Mouse (Mus musculus) CH12.LX (cell line): ENCODE data around the gene Ulk4. TPM values are rescaled to one million over a fixed set of nuclear protein-coding genes. Genes with fewer than 3 reads are reported as not detected.

Source experiments
- DNase-seq: peaks from one replicate; pipeline ENCODE4 v3.0.0-alpha.2; 2013; ENCODE audit errors: extremely low read depth
- H3K27ac ChIP-seq: 2 replicates; pipeline ENCODE4 v1.5.1; 2012; ENCODE audit warnings: low read depth, mild to moderate bottlenecking, control low read depth, moderate library complexity; ENCODE audit not compliant: insufficient read depth
- H3K27me3 ChIP-seq: replicated peaks from 2 replicates; pipeline ENCODE3; 2012; ENCODE audit warnings: inconsistent platforms
- H3K36me3 ChIP-seq, 2 experiments: replicated peaks in 1 of 2; 2 replicates each; pipeline versions ENCODE3 to v1.6.1; 2012; ENCODE audit warnings: inconsistent platforms in 1 of 2, low read length in 1 of 2, mild to moderate bottlenecking in 1 of 2, mixed read lengths in 1 of 2, moderate library complexity in 1 of 2; ENCODE audit not compliant: control insufficient read depth in 1 of 2, insufficient read depth in 1 of 2
- H3K4me1 ChIP-seq, 2 experiments: 2 replicates each; pipeline ENCODE4 v1.6.1; 2012; ENCODE audit warnings: inconsistent platforms in 1 of 2, moderate library complexity in 1 of 2; ENCODE audit not compliant: insufficient read depth in 2 of 2, control insufficient read depth in 1 of 2
- H3K4me2 ChIP-seq: 2 replicates; pipeline ENCODE4 v1.6.1; 2012; ENCODE audit warnings: low read depth, mild to moderate bottlenecking, control low read depth; ENCODE audit not compliant: poor library complexity, insufficient read depth, severe bottlenecking
- H3K4me3 ChIP-seq, 3 experiments: fragments of 150-350 bp in 1 of 3; sonication (generic) in 1 of 3; replicated peaks in 1 of 3; 2 replicates each; pipeline versions ENCODE3 to v1.5.1; 2011 to 2012; ENCODE audit warnings: low read depth in 2 of 3, low read length in 2 of 3, mild to moderate bottlenecking in 2 of 3, moderate library complexity in 2 of 3, control low read depth in 1 of 3, improper control_type of control experiment in 1 of 3, inconsistent platforms in 1 of 3, mixed read lengths in 1 of 3; ENCODE audit not compliant: poor library complexity in 1 of 3
- H3K79me2 ChIP-seq: replicated peaks from 2 replicates; pipeline ENCODE4 v1.6.1; 2012; ENCODE audit warnings: mild to moderate bottlenecking, moderate library complexity; ENCODE audit not compliant: control insufficient read depth, poor library complexity, insufficient read depth, severe bottlenecking; ENCODE audit errors: extremely low read depth
- H3K9ac ChIP-seq: 2 replicates; pipeline ENCODE4 v1.6.1; 2012; ENCODE audit warnings: low read depth, mild to moderate bottlenecking, control low read depth, moderate library complexity; ENCODE audit not compliant: insufficient read depth
- H3K9me3 ChIP-seq: replicated peaks from 2 replicates; pipeline ENCODE3; 2012; ENCODE audit warnings: low read length, inconsistent platforms, mixed read lengths
- BHLHE40 ChIP-seq: IDR thresholded peaks from 2 replicates; pipeline ENCODE4 v1.6.1; 2011; ENCODE audit warnings: mild to moderate bottlenecking, low read depth, low read length, improper control_type of control experiment
- CHD1 ChIP-seq: IDR thresholded peaks from 2 replicates; pipeline ENCODE4 v1.6.1; 2012; ENCODE audit warnings: low read depth, low read length, improper control_type of control experiment, inconsistent platforms
- CTCF ChIP-seq, 2 experiments: IDR thresholded peaks in 1 of 2; conservative IDR thresholded peaks in 1 of 2; 2 replicates each; pipeline ENCODE4 v1.5.1; 2011 to 2012; ENCODE audit warnings: low read depth in 2 of 2, low read length in 2 of 2, improper control_type of control experiment in 1 of 2, inconsistent platforms in 1 of 2, mild to moderate bottlenecking in 1 of 2, moderate library complexity in 1 of 2
- ELF1 ChIP-seq: IDR thresholded peaks from 2 replicates; pipeline ENCODE4 v1.6.1; 2014; ENCODE audit warnings: low read depth, mild to moderate bottlenecking, inconsistent platforms, low read length, improper control_type of control experiment
- GABPA ChIP-seq: IDR thresholded peaks from 2 replicates; pipeline ENCODE4 v1.6.1; 2012; ENCODE audit warnings: low read depth, low read length, improper control_type of control experiment, inconsistent platforms; ENCODE audit not compliant: insufficient replicate concordance
- IRF4 ChIP-seq: IDR thresholded peaks from 2 replicates; pipeline ENCODE4 v1.6.1; 2014; ENCODE audit warnings: low read depth, mild to moderate bottlenecking, inconsistent platforms, low read length, improper control_type of control experiment
- JUND ChIP-seq: conservative IDR thresholded peaks from 2 replicates; pipeline ENCODE4 v1.6.1; 2011; ENCODE audit warnings: low read depth, low read length, improper control_type of control experiment
- MAX ChIP-seq: IDR thresholded peaks from 2 replicates; pipeline ENCODE4 v1.6.1; 2011; ENCODE audit warnings: low read length, improper control_type of control experiment
- MEF2A ChIP-seq: IDR thresholded peaks from 2 replicates; pipeline ENCODE4 v1.6.1; 2014; ENCODE audit warnings: low read depth, mild to moderate bottlenecking, inconsistent platforms, low read length, improper control_type of control experiment, borderline replicate concordance
- MXI1 ChIP-seq: IDR thresholded peaks from 2 replicates; pipeline ENCODE4 v1.6.1; 2011; ENCODE audit warnings: mild to moderate bottlenecking, low read depth, low read length, improper control_type of control experiment
- MYC ChIP-seq: IDR thresholded peaks from 2 replicates; pipeline ENCODE4 v1.6.1; 2011; ENCODE audit warnings: low read depth, mild to moderate bottlenecking, improper control_type of control experiment, low read length
- NELFE ChIP-seq: IDR thresholded peaks from 2 replicates; pipeline ENCODE4 v1.6.1; 2011; ENCODE audit warnings: low read depth, low read length, improper control_type of control experiment
- NRF1 ChIP-seq: IDR thresholded peaks from 2 replicates; pipeline ENCODE4 v1.6.1; 2014; ENCODE audit warnings: low read depth, mild to moderate bottlenecking, inconsistent platforms, low read length, improper control_type of control experiment, moderate library complexity
- PAX5 ChIP-seq: IDR thresholded peaks from 2 replicates; pipeline ENCODE4 v1.6.1; 2012; ENCODE audit warnings: low read length, inconsistent platforms, mixed read lengths
- POLR2AphosphoS2 ChIP-seq: IDR thresholded peaks from 2 replicates; pipeline ENCODE4 v1.6.1; 2011; ENCODE audit warnings: low read depth, low read length, improper control_type of control experiment
- SMC3 ChIP-seq: IDR thresholded peaks from 2 replicates; pipeline ENCODE4 v1.6.1; 2011; ENCODE audit warnings: low read depth, low read length, improper control_type of control experiment
- UBTF ChIP-seq: IDR thresholded peaks from 2 replicates; pipeline ENCODE4 v1.6.1; 2012; ENCODE audit warnings: low read depth, mild to moderate bottlenecking, inconsistent platforms, low read length, improper control_type of control experiment, moderate library complexity
- USF2 ChIP-seq: conservative IDR thresholded peaks from 2 replicates; pipeline ENCODE4 v1.6.1; 2011; ENCODE audit warnings: low read depth, low read length, improper control_type of control experiment
- ZC3H11A ChIP-seq: IDR thresholded peaks from 2 replicates; pipeline ENCODE4 v1.6.1; 2012; ENCODE audit warnings: low read depth, mild to moderate bottlenecking, inconsistent platforms, low read length, improper control_type of control experiment
- ZKSCAN1 ChIP-seq: IDR thresholded peaks from 2 replicates; pipeline ENCODE4 v1.6.1; 2012; ENCODE audit warnings: low read depth, inconsistent platforms, low read length, improper control_type of control experiment, borderline replicate concordance
- ZMIZ1 ChIP-seq: IDR thresholded peaks from 2 replicates; pipeline ENCODE4 v1.6.1; 2012; ENCODE audit warnings: low read depth, mild to moderate bottlenecking, inconsistent platforms, low read length, improper control_type of control experiment
- ZNF384 ChIP-seq: IDR thresholded peaks from 2 replicates; pipeline ENCODE4 v1.6.1; 2012; ENCODE audit warnings: low read depth, low read length, improper control_type of control experiment, inconsistent platforms
- dilution Hi-C: fragments of 300-500 bp; cut with MboI; formaldehyde crosslinking; loops from 2 replicates; pipeline ENCODE4 v1.14.3; 2020; ENCODE audit warnings: low sequenced_read_pairs; ENCODE audit not compliant: extremely low pct_unique_long_range_greater_than_20kb, extremely low pct_ligation_motif_present
- in situ Hi-C: fragments of 300-500 bp; cut with MboI; formaldehyde crosslinking; loops from 3 replicates; pipeline ENCODE4 v1.14.3; 2019; ENCODE audit warnings: low sequenced_read_pairs, low pct_ligation_motif_present, low pct_unique_long_range_greater_than_20kb, mixed read lengths
- polyA plus RNA-seq: library from polyadenylated mRNA; unstranded; fragments of >175 nt; gene quantifications from 2 replicates; pipeline ENCODE4 v1.2.1, GENCODE M21; 2012; ENCODE audit warnings: low read depth; ENCODE audit not compliant: insufficient read length
- total RNA-seq, 2 experiments: library from RNA; depleted of rRNA; stranded (reverse); fragments of 300-350 nt in 1 of 2; fragments of >200 nt in 1 of 2; gene quantifications; 2 replicates each; pipeline ENCODE4 v1.2.3; 2012 to 2014

The Ulk4 gene
- total and polyA plus RNA-seq, 3 experiments: 1.6 to 25.8 (median 18.5) TPM

DNA sequence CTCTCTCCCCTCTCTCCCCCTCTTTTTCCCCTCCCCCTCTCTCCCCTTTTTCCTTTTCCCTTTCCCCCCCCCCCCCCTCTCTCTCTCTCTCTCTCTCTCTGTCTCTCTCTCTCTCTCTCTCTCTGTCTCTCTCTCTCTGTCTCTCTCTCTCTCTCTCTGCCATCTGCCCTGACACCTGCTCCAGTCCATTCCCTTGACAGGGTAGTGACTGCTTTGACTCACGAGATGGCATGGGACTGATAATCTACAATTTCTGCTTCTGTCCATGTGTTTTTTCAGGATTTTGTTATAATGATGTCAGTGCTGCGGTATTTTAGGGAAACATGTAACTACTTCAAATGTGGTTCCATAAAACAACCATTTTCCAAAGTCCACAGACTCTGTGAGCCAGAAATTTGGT lies 147.5 kb downstream of the Ulk4 start:
- Histone ChIP-seq H3K9me3 (no peaks in the 10 kb centered on the region), H3K27me3 (no peaks in the 10 kb centered on the region), H3K27ac (no peak overlapping the region), H3K79me2 (no peaks in the 10 kb centered on the region), H3K9ac (no peak overlapping the region), H3K4me3 (no peak overlapping the region), H3K4me2 (no peak overlapping the region), H3K36me3 (peaks cover 2 to 29% of the 10 kb centered on the region in 2 experiments), H3K4me1 (no peaks in the 10 kb centered on the region)
- DNase-seq: no peak
- TF ChIP-seq CTCF (conservative IDR thresholded peaks at IDR 0.05 in 1 of 2, IDR thresholded peaks at IDR 0.05 in 1 of 2; ENCODE audit: low read depth in 2 of 2, low read length in 2 of 2) (no peak), ELF1 (no peak), IRF4 (no peak), ZNF384 (no peak), PAX5 (no peak), SMC3 (no peak)
- dilution Hi-C loops (no loop called here), in situ Hi-C loops (no loop called here)

DNA sequence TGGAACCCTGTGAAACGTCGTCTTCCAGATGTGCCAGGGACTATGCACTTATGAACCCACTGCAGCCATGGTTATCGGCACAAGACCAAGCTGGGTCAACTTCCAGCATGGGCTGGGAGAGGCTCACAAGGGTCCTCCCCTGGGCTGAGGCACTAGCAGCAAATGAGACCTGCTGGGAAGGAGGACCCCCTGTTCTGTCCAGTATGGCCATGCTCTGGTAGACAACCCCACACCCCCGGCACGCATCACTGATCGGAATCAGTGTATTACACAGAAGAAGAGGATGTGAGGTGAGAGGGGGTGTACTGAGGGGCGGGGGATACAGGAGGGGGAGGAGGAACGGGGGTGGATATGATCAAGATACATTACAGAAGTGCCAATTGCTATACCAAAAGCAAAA lies 148.1 kb downstream of the Ulk4 start:
- TF ChIP-seq BHLHE40: no peak
- no peak for TF ChIP-seq MEF2A
- no peak for TF ChIP-seq ZC3H11A
- in situ Hi-C loops: no loop called here
- dilution Hi-C loops: no loop called here
- Histone ChIP-seq H3K9me3 (no peaks in the 10 kb centered on the region), H3K4me3 (no peak overlapping the region), H3K36me3 (peaks cover 2 to 32% of the 10 kb centered on the region in 2 experiments), H3K27ac (no peak overlapping the region), H3K9ac (no peak overlapping the region), H3K4me1 (no peaks in the 10 kb centered on the region), H3K79me2 (no peaks in the 10 kb centered on the region), H3K4me2 (no peak overlapping the region), H3K27me3 (no peaks in the 10 kb centered on the region)
- no peak for DNase-seq

DNA sequence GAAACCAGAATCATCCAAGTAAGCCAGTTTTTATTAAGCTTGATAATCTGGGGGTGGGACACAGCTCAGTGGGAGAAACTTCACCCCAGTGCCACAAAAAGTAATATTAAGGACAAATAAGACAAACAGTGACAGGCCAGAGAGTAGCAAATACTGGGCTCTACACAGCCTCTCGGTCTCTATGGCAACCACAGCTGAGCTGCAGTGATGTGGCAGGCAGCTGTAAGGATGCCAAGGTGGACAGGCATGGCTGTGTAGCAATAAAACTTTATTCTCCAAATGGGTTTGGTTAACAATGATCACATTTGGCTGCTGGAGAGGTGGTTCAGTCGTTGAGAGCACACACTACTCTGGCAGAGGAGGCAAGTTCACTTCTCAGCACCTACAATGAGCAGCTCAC lies 150.0 kb downstream of the Ulk4 start:
- no peak overlapping the region for H3K9ac ChIP-seq
- no peak for DNase-seq
- no peak overlapping the region for H3K27ac ChIP-seq
- in situ Hi-C loops (no loop called here), dilution Hi-C loops (no loop called here)
- H3K79me2 ChIP-seq: no peaks in the 10 kb centered on the region
- TF ChIP-seq MAX (no peak), UBTF (no peak), NRF1 (no peak), NELFE (no peak), ZKSCAN1 (no peak), ZNF384 (no peak), ELF1 (no peak), CHD1 (no peak), PAX5 (no peak), JUND (no peak), GABPA (no peak), USF2 (no peak), BHLHE40 (no peak), ZMIZ1 (no peak), MXI1 (no peak), POLR2AphosphoS2 (no peak), IRF4 (no peak), MYC (no peak)
- peaks cover 4 to 17% of the 10 kb centered on the region in 2 experiments for H3K4me1 ChIP-seq
- H3K9me3 ChIP-seq: no peaks in the 10 kb centered on the region
- peaks cover 2 to 32% of the 10 kb centered on the region in 2 experiments for H3K36me3 ChIP-seq
- H3K27me3 ChIP-seq: no peaks in the 10 kb centered on the region
- H3K4me2 ChIP-seq: no peak overlapping the region
- H3K4me3 ChIP-seq: no peak overlapping the region
